Mouse (Mus musculus) midbrain, postnatal 0 days (tissue): ENCODE measurements around the gene Cdc37. TPM values are rescaled to one million over a fixed set of nuclear protein-coding genes. Genes with fewer than 3 reads are reported as not detected.

ENCODE experiments used
- ATAC-seq: fragments of 200-750 bp; cut with Nextera tagmentation; 2 replicates; pipeline ENCODE4 v1.8.0; 2017; ENCODE audit warnings: moderate number of reproducible peaks, mild to moderate bottlenecking, moderate TSS enrichment, moderate library complexity; ENCODE audit not compliant: low FRiP score
- DNase-seq: peaks from one replicate; pipeline ENCODE4 v3.0.0-alpha.2; 2015; ENCODE audit warnings: low spot score
- H3K27ac ChIP-seq: fragments of 300-500 bp; sonication (generic); 2 replicates; pipeline ENCODE4 v1.5.1; 2014; ENCODE audit warnings: low read depth, mild to moderate bottlenecking, low read length, mixed read lengths
- H3K27me3 ChIP-seq: fragments of 300-500 bp; sonication (generic); 2 replicates; pipeline ENCODE4 v1.6.1; 2014; ENCODE audit warnings: low read length, control low read depth, mixed read lengths; ENCODE audit not compliant: insufficient read depth
- H3K36me3 ChIP-seq: fragments of 300-500 bp; sonication (generic); 2 replicates; pipeline ENCODE4 v1.6.1; 2014; ENCODE audit warnings: low read length, control low read depth, mixed read lengths; ENCODE audit not compliant: insufficient read depth
- H3K4me1 ChIP-seq: fragments of 300-500 bp; sonication (generic); 2 replicates; pipeline ENCODE4 v1.6.1; 2014; ENCODE audit warnings: mild to moderate bottlenecking, control low read depth, antibody characterized with exemption, low read length, mixed read lengths; ENCODE audit not compliant: insufficient read depth
- H3K4me2 ChIP-seq: fragments of 300-500 bp; sonication (generic); 2 replicates; pipeline ENCODE4 v1.6.1; 2014; ENCODE audit warnings: low read depth, mild to moderate bottlenecking, low read length, mixed read lengths; ENCODE audit not compliant: poor library complexity, severe bottlenecking
- H3K4me3 ChIP-seq: fragments of 300-500 bp; sonication (generic); 2 replicates; pipeline ENCODE4 v1.5.1; 2014; ENCODE audit warnings: low read depth, mild to moderate bottlenecking, low read length, moderate library complexity
- H3K9ac ChIP-seq: fragments of 300-500 bp; sonication (generic); replicated peaks from 2 replicates; pipeline ENCODE4 v1.6.1; 2014; ENCODE audit warnings: mild to moderate bottlenecking, low read length, moderate library complexity, mixed read lengths; ENCODE audit not compliant: poor library complexity, severe bottlenecking
- H3K9me3 ChIP-seq: fragments of 300-500 bp; sonication (generic); 2 replicates; pipeline ENCODE4 v1.6.1; 2016; ENCODE audit warnings: low read length, control low read depth
- CTCF ChIP-seq: IDR thresholded peaks from 2 replicates; pipeline ENCODE4 v1.5.1; 2016; ENCODE audit warnings: antibody characterized with exemption, mild to moderate bottlenecking
- WGBS: fragments of 180-500 bp; shearing (Covaris S2); extraction: QIAGEN DNeasy Blood & Tissue Kit; methylation state at CpG from one replicate; pipeline ENCODE4 v1.1.7; 2014; 5-methylcytosine and 5-hydroxymethylcytosine counted together
- polyA plus RNA-seq: library from polyadenylated mRNA; unstranded; fragments of >200 nt; fragmentation: Nextera tagmentation; extraction: Ambion mirVana; gene quantifications from 2 replicates; pipeline ENCODE4 v1.2.1, GENCODE M21; 2015
- total RNA-seq: library from RNA; depleted of rRNA; stranded (reverse); fragments of >200 nt; gene quantifications from 2 replicates; pipeline ENCODE4 v1.2.3, GENCODE M21; 2014

Cdc37 gene
- total and polyA plus RNA-seq, 2 experiments from 2014 or later = 37.7 to 179 TPM

DNA sequence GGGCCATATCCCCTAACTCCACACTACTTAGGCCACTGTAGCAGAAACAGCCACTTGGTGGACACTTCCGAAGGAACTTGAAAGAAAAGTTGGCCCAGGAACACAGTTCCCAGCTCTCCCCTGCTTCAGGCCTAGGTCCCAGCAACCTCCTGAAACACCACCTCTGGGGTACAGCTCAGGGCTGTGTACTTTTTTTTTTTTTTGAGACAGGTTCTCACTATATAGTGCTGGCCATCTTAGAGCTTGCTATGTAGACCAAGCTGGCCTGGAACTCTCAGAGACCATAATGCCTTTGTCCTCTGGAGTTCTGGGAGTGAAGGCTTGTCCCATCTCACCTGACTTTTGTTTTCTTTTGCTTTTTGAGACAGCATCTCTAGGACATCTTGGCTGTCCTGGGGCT lies 19.4 kb upstream of the Cdc37 start:
- no peak overlapping the region for H3K4me2 ChIP-seq
- no peaks in the 10 kb centered on the region for H3K9me3 ChIP-seq
- no peaks in the 10 kb centered on the region for H3K36me3 ChIP-seq
- ATAC-seq (no peak), DNase-seq (no peak)
- H3K27ac ChIP-seq = no peak overlapping the region
- H3K4me3 ChIP-seq = no peak overlapping the region
- H3K4me1 ChIP-seq = peaks cover 3% of the 10 kb centered on the region; the same call in 1 of the 2 replicates
- no peak for TF ChIP-seq CTCF
- peaks cover 38% of the 10 kb centered on the region for H3K27me3 ChIP-seq
- 26% methylated on average over 1 of the region's 1 CpGs for WGBS
- no peak overlapping the region for H3K9ac ChIP-seq

GRCm38 (mm10) chr9:21168161-21169123 lies 18.7 kb upstream of the Cdc37 start:
- H3K4me2 ChIP-seq = peak overlapping the region; percentile 2; the same call in 1 of the 2 replicates
- peak; percentile 86 for TF ChIP-seq CTCF
- DNase-seq (peak; percentile 60), ATAC-seq (no peak)
- WGBS = 14% methylated on average over 29 of the region's 30 CpGs
- no peaks in the 10 kb centered on the region for H3K9me3 ChIP-seq
- H3K27me3 ChIP-seq = peaks cover 45% of the 10 kb centered on the region
- no peak overlapping the region for H3K9ac ChIP-seq
- H3K4me1 ChIP-seq = peaks cover 3% of the 10 kb centered on the region; the same call in 1 of the 2 replicates
- no peaks in the 10 kb centered on the region for H3K36me3 ChIP-seq
- H3K27ac ChIP-seq = 0 out of 2 replicates have a peak overlapping the region, but pooled peaks have one; percentile 3
- no peak overlapping the region for H3K4me3 ChIP-seq

GRCm38 (mm10) chr9:21167140-21168097 lies 17.6 kb upstream of the Cdc37 start:
- Histone ChIP-seq H3K9ac (no peak overlapping the region), H3K4me2 (no peak overlapping the region), H3K27ac (peak overlapping the region; percentile 3; the same call in 1 of the 2 replicates), H3K36me3 (no peaks in the 10 kb centered on the region), H3K4me1 (peaks cover 3% of the 10 kb centered on the region; the same call in 1 of the 2 replicates), H3K4me3 (no peak overlapping the region), H3K9me3 (no peaks in the 10 kb centered on the region), H3K27me3 (peaks cover 48% of the 10 kb centered on the region)
- no peak for TF ChIP-seq CTCF
- DNase-seq (no peak), ATAC-seq (no peak)
- WGBS = 67% methylated on average over 10 of the region's 10 CpGs

- Histone ChIP-seq H3K4me2 (peak overlapping the region; percentile 67), H3K27me3 (peaks cover 50% of the 10 kb centered on the region), H3K9ac (no peak overlapping the region), H3K9me3 (no peaks in the 10 kb centered on the region), H3K4me3 (peak overlapping the region; percentile 55), H3K36me3 (no peaks in the 10 kb centered on the region), H3K4me1 (peaks cover 3% of the 10 kb centered on the region; the same call in 1 of the 2 replicates), H3K27ac (no peak overlapping the region)
- TF ChIP-seq CTCF = no peak
- no peak for DNase-seq
- 41% methylated on average over 3 of the region's 3 CpGs for WGBS
- ATAC-seq = no peak
Observed at GRCm38 (mm10) chr9:21166516-21166915, 16.7 kb upstream of the Cdc37 start.

GRCm38 (mm10) chr9:21165952-21166451 lies 16.2 kb upstream of the Cdc37 start:
- ATAC-seq = peak; percentile 32; the same call in 1 of the 2 replicates
- DNase-seq = peak; percentile 28
- WGBS = under 1% methylated on average over 47 of the region's 47 CpGs

More at GRCm38 (mm10) chr9:21165952-21166451, 16.2 kb upstream of the Cdc37 start:
- H3K36me3 ChIP-seq = no peaks in the 10 kb centered on the region
- H3K4me1 ChIP-seq = peaks cover 3% of the 10 kb centered on the region; the same call in 1 of the 2 replicates
- peak overlapping the region; percentile 55 for H3K4me3 ChIP-seq
- no peak overlapping the region for H3K27ac ChIP-seq
- peak; percentile 78 for TF ChIP-seq CTCF
- no peaks in the 10 kb centered on the region for H3K9me3 ChIP-seq
- peak overlapping the region; percentile 67 for H3K4me2 ChIP-seq
- peak overlapping the region; percentile 62 for H3K9ac ChIP-seq
- peaks cover 50% of the 10 kb centered on the region for H3K27me3 ChIP-seq
